11 mouse cellular contexts compared by ENCODE assay signal in the genomic region with DNA sequence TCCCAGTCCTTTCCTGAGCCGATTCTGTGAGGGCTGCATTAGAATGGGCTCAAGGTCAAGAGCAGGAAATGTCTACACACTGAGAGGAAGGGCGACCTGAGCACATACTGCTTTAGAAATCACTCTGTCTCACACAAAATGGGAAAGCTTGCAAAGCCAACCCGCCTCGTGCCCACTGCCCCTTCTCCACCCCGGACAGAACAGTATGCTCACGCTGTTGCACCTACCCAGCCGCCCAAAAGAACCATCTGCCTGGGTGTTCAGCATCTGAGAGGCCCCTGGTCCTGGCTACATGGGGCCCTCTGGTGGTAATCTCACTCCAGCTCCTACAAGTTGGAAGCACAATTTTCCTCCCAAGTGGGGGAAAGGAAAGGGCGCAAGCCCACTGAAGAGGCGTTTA. TPM values are rescaled to one million over a fixed set of nuclear protein-coding genes. Genes with fewer than 3 reads are reported as not detected.
DNase-seq lines count a peak whose midpoint lies in the region; ATAC-seq and TF ChIP-seq lines count a peak whose summit lies in the region.
"Had no signal": no experiment of that assay in that cellular context is flagged by ENCODE, and none has a peak within 500 bp of the region (broad histone marks: within the 10 kb centered on the region; RNA-seq: fewer than 3 reads in every experiment).

No protein-coding gene starts in this region.

- no peak overlapping the region for H3K4me2 ChIP-seq in forebrain, embryonic 13.5 days
- no peak overlapping the region for H3K4me2 ChIP-seq in kidney, postnatal 0 days (ENCODE audit: low read length)
- H3K4me2 ChIP-seq in stomach, postnatal 0 days (replicated peaks; ENCODE audit: low read depth), result no peak overlapping the region
- H3K4me2 ChIP-seq: embryonic facial prominence, embryonic 15.5 days; limb, embryonic 15.5 days; stomach, embryonic 15.5 days had no signal

- H3K4me1 ChIP-seq in forebrain, embryonic 13.5 days, result peaks cover 6% of the 10 kb centered on the region
- no peaks in the 10 kb centered on the region for H3K4me1 ChIP-seq in kidney, postnatal 0 days (replicated peaks; ENCODE audit: insufficient read depth, low read length)
- no peaks in the 10 kb centered on the region for H3K4me1 ChIP-seq in stomach, postnatal 0 days (replicated peaks; ENCODE audit: control insufficient read depth, insufficient read depth)
- H3K4me1 ChIP-seq: embryonic facial prominence, embryonic 15.5 days; limb, embryonic 15.5 days; stomach, embryonic 15.5 days had no signal

- no peak overlapping the region for H3K9ac ChIP-seq in forebrain, embryonic 13.5 days
- H3K9ac ChIP-seq in kidney, postnatal 0 days (ENCODE audit: low read depth, low read length), result no peak overlapping the region
- no peak overlapping the region for H3K9ac ChIP-seq in stomach, postnatal 0 days (ENCODE audit: low read length)
- H3K9ac ChIP-seq: embryonic facial prominence, embryonic 15.5 days; limb, embryonic 15.5 days; stomach, embryonic 15.5 days had no signal

- 27% methylated on average over 9 of the region's 9 CpGs for WGBS in forebrain, embryonic 13.5 days
- WGBS in kidney, postnatal 0 days, result 25% methylated on average over 9 of the region's 9 CpGs
- 31% methylated on average over 9 of the region's 9 CpGs for WGBS in stomach, postnatal 0 days

- H3K9me3 ChIP-seq in forebrain, embryonic 13.5 days (replicated peaks), result no peaks in the 10 kb centered on the region
- no peaks in the 10 kb centered on the region for H3K9me3 ChIP-seq in kidney, postnatal 0 days (replicated peaks; ENCODE audit: low read length)
- no peaks in the 10 kb centered on the region for H3K9me3 ChIP-seq in stomach, postnatal 0 days (ENCODE audit: control insufficient read depth, low read length)
- H3K9me3 ChIP-seq: embryonic facial prominence, embryonic 15.5 days; limb, embryonic 15.5 days; stomach, embryonic 15.5 days had no signal

- no peaks in the 10 kb centered on the region for H3K27me3 ChIP-seq in forebrain, embryonic 13.5 days
- no peaks in the 10 kb centered on the region for H3K27me3 ChIP-seq in kidney, postnatal 0 days (ENCODE audit: insufficient read depth, low read length)
- H3K27me3 ChIP-seq in stomach, postnatal 0 days (ENCODE audit: control insufficient read depth, insufficient read depth, low read length), result no peaks in the 10 kb centered on the region
- H3K27me3 ChIP-seq: embryonic facial prominence, embryonic 15.5 days; limb, embryonic 15.5 days; stomach, embryonic 15.5 days had no signal

- peaks cover 32% of the 10 kb centered on the region for H3K36me3 ChIP-seq in forebrain, embryonic 13.5 days (ENCODE audit: poor library complexity, severe bottlenecking)
- H3K36me3 ChIP-seq in kidney, postnatal 0 days (ENCODE audit: insufficient read depth, low read length), result no peaks in the 10 kb centered on the region
- no peaks in the 10 kb centered on the region for H3K36me3 ChIP-seq in stomach, postnatal 0 days (ENCODE audit: control insufficient read depth, insufficient read depth, low read length)
- H3K36me3 ChIP-seq: embryonic facial prominence, embryonic 15.5 days; limb, embryonic 15.5 days; stomach, embryonic 15.5 days had no signal

- ATAC-seq in forebrain, embryonic 13.5 days, result peak; percentile 86
- no peak for ATAC-seq in kidney, postnatal 0 days (replicated peaks; ENCODE audit: low FRiP score, low read depth)
- no peak for ATAC-seq in stomach, postnatal 0 days (ENCODE audit: low FRiP score, low TSS enrichment)

- no peak overlapping the region for H3K4me3 ChIP-seq in gastrocnemius, adult 2 months
- no peak overlapping the region for H3K4me3 ChIP-seq in forebrain, embryonic 13.5 days
- no peak overlapping the region for H3K4me3 ChIP-seq in kidney, postnatal 0 days (replicated peaks; ENCODE audit: low read depth, low read length)
- H3K4me3 ChIP-seq in stomach, postnatal 0 days (ENCODE audit: low read depth, low read length), result no peak overlapping the region
- H3K4me3 ChIP-seq: embryonic facial prominence, embryonic 15.5 days; limb, embryonic 15.5 days; stomach, embryonic 15.5 days had no signal

- intact Hi-C loops in gastrocnemius, adult 2 months (cut with DNase I), result no loop called here

- TF ChIP-seq CTCF in gastrocnemius, adult 2 months (IDR thresholded peaks at IDR 0.05), result peak; percentile 72
- TF ChIP-seq CTCF in kidney, postnatal 0 days (IDR thresholded peaks at IDR 0.05; ENCODE audit: low read depth), result peak; percentile 62
- TF ChIP-seq CTCF in stomach, postnatal 0 days (IDR thresholded peaks at IDR 0.05; ENCODE audit: low read depth), result peak; percentile 65

- peak; percentile 57 for DNase-seq in gastrocnemius, adult 2 months
- DNase-seq in gastrocnemius, postnatal 25 days, result no peak
- peak; percentile 36 for DNase-seq in brain, embryonic 18.5 days (ENCODE audit: low read depth, low spot score)
- peak; percentile 24 for DNase-seq in kidney, postnatal 0 days (ENCODE audit: low spot score)
- peak; percentile 13 for DNase-seq in mesoderm, embryonic 11.5 days (ENCODE audit: low read depth, low spot score)
- DNase-seq in stomach, postnatal 0 days (ENCODE audit: low spot score), result peak; percentile 27
- no peak for DNase-seq in MN1 (ENCODE audit: low spot score)

- TF ChIP-seq EP300 in stomach, postnatal 0 days (optimal IDR thresholded peaks at IDR 0.05), result no peak

- no peak overlapping the region for H3K27ac ChIP-seq in gastrocnemius, adult 2 months
- no peak overlapping the region for H3K27ac ChIP-seq in forebrain, embryonic 13.5 days
- no peak overlapping the region for H3K27ac ChIP-seq in kidney, postnatal 0 days
- no peak overlapping the region for H3K27ac ChIP-seq in stomach, postnatal 0 days (replicated peaks)
- H3K27ac ChIP-seq: embryonic facial prominence, embryonic 15.5 days; limb, embryonic 15.5 days; stomach, embryonic 15.5 days had no signal

RNA-seq across cellular contexts. Expression of gene B3gat1, which starts 26.6 kb away (rescaled TPM):
- total RNA-seq in gastrocnemius, adult 2 months (2021), result 1 to 10 TPM in 1 of 2 experiments, under 1 TPM in 1; 0.14 to 3.3 TPM
- total RNA-seq in gastrocnemius, postnatal 25 days (2021), result 1 to 10 TPM in 1 of 2 experiments, under 1 TPM in 1; 0.38 to 1.4 TPM
- 13.6 TPM in 2 replicates for polyA plus RNA-seq in forebrain, embryonic 13.5 days (2015; fragmentation: Nextera tagmentation; extraction: Ambion mirVana)
- 0.08 TPM in 1 of 2 replicates, not detected in the other for polyA plus RNA-seq in kidney, postnatal 0 days (2015; fragmentation: Nextera tagmentation; extraction: Ambion mirVana)
- polyA plus RNA-seq in stomach, postnatal 0 days (2015; fragmentation: Nextera tagmentation; extraction: Ambion mirVana), result 0.02 and 0.05 TPM in 2 replicates

RNA-seq across cellular contexts. Expression of gene Glb1l2, which starts 46.2 kb away (rescaled TPM):
- 1 to 10 TPM; 5.9 to 6.8 TPM for total RNA-seq in gastrocnemius, adult 2 months (2021)
- 10 to 100 TPM in 1 of 2 experiments, 1 to 10 TPM in 1; 4.6 to 12.2 TPM for total RNA-seq in gastrocnemius, postnatal 25 days (2021)
- polyA plus RNA-seq in forebrain, embryonic 13.5 days (2015; fragmentation: Nextera tagmentation; extraction: Ambion mirVana), result 2.6 and 3.3 TPM in 2 replicates
- 47.5 and 50.2 TPM in 2 replicates for polyA plus RNA-seq in kidney, postnatal 0 days (2015; fragmentation: Nextera tagmentation; extraction: Ambion mirVana)
- 10.2 and 10.3 TPM in 2 replicates for polyA plus RNA-seq in stomach, postnatal 0 days (2015; fragmentation: Nextera tagmentation; extraction: Ambion mirVana)

Comparison
In these comparisons a context has a peak if more than half of its experiments do, and no peak if none do; other contexts are left out.
1. DNase-seq: peak in gastrocnemius, adult 2 months (single experiment), brain, embryonic 18.5 days (single experiment), kidney, postnatal 0 days (single experiment), mesoderm, embryonic 11.5 days (single experiment) and stomach, postnatal 0 days (single experiment); none in gastrocnemius, postnatal 25 days (single experiment) and MN1 (single experiment).
2. RNA of gene B3gat1, which starts 26.6 kb away (polyA plus RNA-seq): 13.6 TPM in forebrain, embryonic 13.5 days; 0.08 TPM in kidney, postnatal 0 days and 0.02 to 0.05 TPM in stomach, postnatal 0 days; every median in the first group is over 10 times any median in the second.
3. Peak in every context shown above with its lines, with median percentiles within 50 percentile points of each other: CTCF ChIP-seq.